Mouse (Mus musculus): ENCODE measurements around the gene Mea1. TPM values are rescaled to one million over a fixed set of nuclear protein-coding genes. Genes with fewer than 3 reads are reported as not detected.

Gene Mea1
- total and polyA plus RNA-seq, 2 experiments from 2014 or later = 124 to 280 TPM

DNA sequence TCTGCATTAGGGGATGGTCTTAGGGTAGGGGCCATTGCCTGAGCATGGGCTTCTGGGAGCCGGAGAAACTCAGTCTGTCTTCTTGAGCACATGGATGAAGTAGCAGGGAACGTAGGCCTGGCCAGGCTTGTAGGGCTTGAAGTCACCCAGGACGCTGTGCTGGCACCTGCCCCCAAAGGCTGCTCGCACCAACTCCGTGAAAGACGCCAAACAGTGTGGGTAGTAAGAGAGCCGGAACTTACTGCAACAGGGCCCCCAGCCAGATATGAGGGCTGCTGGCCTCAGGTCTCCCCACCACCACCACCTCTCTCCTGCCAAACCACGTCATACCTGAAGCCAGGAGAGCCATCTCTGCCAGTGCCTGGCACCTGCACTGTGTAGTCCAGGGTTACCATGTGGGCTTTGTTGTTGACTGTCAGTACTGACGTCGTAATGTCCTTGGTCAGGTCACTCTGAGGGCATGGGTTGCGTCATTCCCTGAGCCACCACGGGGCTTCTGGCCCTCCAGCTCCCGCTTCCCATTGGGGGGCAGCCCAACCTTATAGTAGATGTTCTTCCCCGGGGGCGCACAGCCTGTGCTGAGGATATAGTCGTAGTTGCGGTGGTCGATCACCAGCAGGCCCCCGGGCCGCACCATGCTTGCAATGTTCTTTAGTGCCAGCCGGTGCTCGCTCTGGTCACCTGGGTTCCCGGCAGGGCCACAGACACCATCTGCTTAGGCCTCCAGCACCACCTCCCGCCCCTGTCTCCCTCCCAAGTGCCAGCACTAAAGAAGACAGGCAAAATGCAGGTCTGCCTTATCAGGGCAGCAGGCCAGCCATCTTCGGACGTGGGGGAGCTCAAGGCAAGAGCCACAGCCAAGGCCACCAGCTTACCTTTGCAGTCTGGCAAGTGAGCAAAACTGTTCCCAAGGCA lies 47.4 kb downstream of the Mea1 start:
- H3K27ac ChIP-seq (ENCODE audit: low read depth, low read length) = no peak overlapping the region
- H3K4me2 ChIP-seq (ENCODE audit: low read depth) = no peak overlapping the region
- 0 out of 2 replicates have a peak, but pooled peaks cover 3% of the 10 kb centered on the region for H3K27me3 ChIP-seq (ENCODE audit: insufficient read depth, low read length)
- ATAC-seq (no peak), DNase-seq (no peak)
- H3K9me3 ChIP-seq (ENCODE audit: low read length) = no peaks in the 10 kb centered on the region
- WGBS = 91% methylated on average over 26 of the region's 26 CpGs
- no peak overlapping the region for H3K9ac ChIP-seq
- no peaks in the 10 kb centered on the region for H3K4me1 ChIP-seq (ENCODE audit: insufficient read depth)
- no peak overlapping the region for H3K4me3 ChIP-seq (ENCODE audit: low read depth, low read length)
- TF ChIP-seq CTCF (IDR thresholded peaks at IDR 0.05; ENCODE audit: low read depth) = no peak
- H3K36me3 ChIP-seq (ENCODE audit: insufficient read depth) = peaks cover 24% of the 10 kb centered on the region

- H3K27ac ChIP-seq (ENCODE audit: low read depth, low read length) = no peak overlapping the region
- WGBS = 92% methylated on average over 11 of the region's 11 CpGs
- no peak for TF ChIP-seq CTCF (IDR thresholded peaks at IDR 0.05; ENCODE audit: low read depth)
Measured at GRCm38 (mm10) chr17:46727271-46727670, 48.7 kb downstream of the Mea1 start.

DNA sequence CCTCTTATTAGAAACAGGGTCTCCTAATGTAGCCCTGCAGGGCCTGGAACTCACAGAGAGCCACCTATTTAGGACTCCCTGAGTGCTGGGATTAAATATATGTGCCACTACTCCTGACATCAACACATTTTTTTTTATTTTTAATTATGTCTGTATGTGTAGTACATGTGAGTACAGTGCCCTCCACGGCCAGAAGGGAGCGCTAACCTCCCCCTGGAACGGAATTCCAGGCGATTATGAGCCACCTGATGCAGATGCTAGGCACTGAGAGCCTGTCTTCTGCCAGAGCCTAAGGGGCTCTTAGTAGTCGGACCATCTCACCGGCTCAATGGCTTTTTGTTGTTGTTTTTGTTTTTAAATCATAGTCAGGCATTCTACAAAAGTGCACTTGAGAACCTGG lies 49.4 kb downstream of the Mea1 start:
- H3K4me1 ChIP-seq (ENCODE audit: insufficient read depth) = no peaks in the 10 kb centered on the region
- H3K4me3 ChIP-seq (ENCODE audit: low read depth, low read length) = no peak overlapping the region
- 0 out of 2 replicates have a peak, but pooled peaks cover 3% of the 10 kb centered on the region for H3K27me3 ChIP-seq (ENCODE audit: insufficient read depth, low read length)
- no peaks in the 10 kb centered on the region for H3K9me3 ChIP-seq (ENCODE audit: low read length)
- DNase-seq (no peak), ATAC-seq (no peak; the same call in 1 of the 2 replicates)
- 44% methylated on average over 6 of the region's 6 CpGs for WGBS
- H3K36me3 ChIP-seq (ENCODE audit: insufficient read depth) = peaks cover 18% of the 10 kb centered on the region
- H3K4me2 ChIP-seq (ENCODE audit: low read depth) = no peak overlapping the region
- peak; percentile 37 for TF ChIP-seq CTCF (IDR thresholded peaks at IDR 0.05; ENCODE audit: low read depth)
- no peak overlapping the region for H3K9ac ChIP-seq
- no peak overlapping the region for H3K27ac ChIP-seq (ENCODE audit: low read depth, low read length)

More at GRCm38 (mm10) chr17:46727271-46727670, 48.7 kb downstream of the Mea1 start:
- no peak overlapping the region for H3K4me2 ChIP-seq (ENCODE audit: low read depth)
- H3K4me1 ChIP-seq (ENCODE audit: insufficient read depth) = no peaks in the 10 kb centered on the region
- no peaks in the 10 kb centered on the region for H3K9me3 ChIP-seq (ENCODE audit: low read length)
- no peak overlapping the region for H3K4me3 ChIP-seq (ENCODE audit: low read depth, low read length)
- H3K9ac ChIP-seq = no peak overlapping the region
- DNase-seq (no peak), ATAC-seq (no peak)
- H3K36me3 ChIP-seq (ENCODE audit: insufficient read depth) = peaks cover 18% of the 10 kb centered on the region
- 0 out of 2 replicates have a peak, but pooled peaks cover 3% of the 10 kb centered on the region for H3K27me3 ChIP-seq (ENCODE audit: insufficient read depth, low read length)

GRCm38 (mm10) chr17:46728496-46728895 lies 49.9 kb downstream of the Mea1 start:
- Histone ChIP-seq H3K9ac (no peak overlapping the region), H3K4me2 (ENCODE audit: low read depth) (no peak overlapping the region), H3K4me1 (ENCODE audit: insufficient read depth) (no peaks in the 10 kb centered on the region), H3K9me3 (ENCODE audit: low read length) (no peaks in the 10 kb centered on the region), H3K27ac (ENCODE audit: low read depth, low read length) (no peak overlapping the region), H3K4me3 (ENCODE audit: low read depth, low read length) (no peak overlapping the region), H3K27me3 (ENCODE audit: insufficient read depth, low read length) (0 out of 2 replicates have a peak, but pooled peaks cover 3% of the 10 kb centered on the region), H3K36me3 (ENCODE audit: insufficient read depth) (peaks cover 15% of the 10 kb centered on the region)
- 58% methylated on average over 11 of the region's 11 CpGs for WGBS
- DNase-seq (no peak), ATAC-seq (no peak)
- TF ChIP-seq CTCF (IDR thresholded peaks at IDR 0.05; ENCODE audit: low read depth) = no peak

DNA sequence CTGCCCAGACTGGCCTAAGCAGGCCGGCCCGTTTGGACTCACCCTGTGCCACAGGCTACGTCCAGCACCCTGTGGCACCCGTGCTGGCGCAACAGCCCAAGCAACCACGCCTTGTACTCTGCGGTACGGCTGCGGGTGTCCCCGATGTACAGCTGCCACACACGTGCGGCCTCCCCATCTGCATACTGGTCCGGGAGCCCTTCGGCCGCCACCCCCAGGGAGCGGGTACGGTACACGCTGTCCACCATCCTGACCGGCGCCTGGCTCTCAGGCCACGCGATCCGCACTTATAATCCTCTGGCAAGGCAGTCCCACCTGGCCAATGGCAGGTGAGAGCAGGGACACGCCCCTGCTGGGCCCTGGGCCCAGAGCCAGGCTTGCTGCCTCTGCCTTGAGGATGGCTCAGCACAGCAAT lies 50.3 kb downstream of the Mea1 start, which contains the start of gene Gnmt:
Gnmt (minus strand) TSS at position 265 of the 415 bp plus-strand sequence.
- DNase-seq = no peak
- Histone ChIP-seq H3K4me1 (ENCODE audit: insufficient read depth) (no peaks in the 10 kb centered on the region), H3K4me3 (ENCODE audit: low read depth, low read length) (no peak within 1 kb of the TSS), H3K9ac (no peak within 1 kb of the TSS), H3K4me2 (ENCODE audit: low read depth) (no peak within 1 kb of the TSS), H3K27me3 (ENCODE audit: insufficient read depth, low read length) (0 out of 2 replicates have a peak, but pooled peaks cover 3% of the 10 kb centered on the region), H3K9me3 (ENCODE audit: low read length) (no peaks in the 10 kb centered on the region), H3K36me3 (ENCODE audit: insufficient read depth) (peaks cover 11% of the 10 kb centered on the region), H3K27ac (ENCODE audit: low read depth, low read length) (no peak within 1 kb of the TSS)
- ATAC-seq = no peak
- 22% methylated on average over 24 of the region's 24 CpGs for WGBS
- no peak for TF ChIP-seq CTCF (IDR thresholded peaks at IDR 0.05; ENCODE audit: low read depth)

Other genes starting within 250 kb of the Mea1 start
- 0.52 and 1.1 TPM in 2 replicates for gene Crip3, start 249.9 kb upstream of the Mea1 start, total RNA-seq (2014; rRNA removed)
- 2.8 and 4.3 TPM in 2 replicates for gene Crip3, start 249.9 kb upstream of the Mea1 start, polyA plus RNA-seq (2015; fragmentation: Nextera tagmentation; extraction: Ambion mirVana)
- gene Slc22a7, start 240.3 kb upstream of the Mea1 start, total RNA-seq (2014; rRNA removed) = 0.24 TPM in 1 of 2 replicates, not detected in the other
- 0.11 and 0.13 TPM in 2 replicates for gene Slc22a7, start 240.3 kb upstream of the Mea1 start, polyA plus RNA-seq (2015; fragmentation: Nextera tagmentation; extraction: Ambion mirVana)
- 32.3 and 36.5 TPM in 2 replicates for gene Ttbk1, start 191.1 kb upstream of the Mea1 start, total RNA-seq (2014; rRNA removed)
- 4.2 and 5.6 TPM in 2 replicates for gene Ttbk1, start 191.1 kb upstream of the Mea1 start, polyA plus RNA-seq (2015; fragmentation: Nextera tagmentation; extraction: Ambion mirVana)
- 5.9 and 6.1 TPM in 2 replicates for gene Dnph1, start 182.1 kb upstream of the Mea1 start, total RNA-seq (2014; rRNA removed)
- gene Dnph1, start 182.1 kb upstream of the Mea1 start, polyA plus RNA-seq (2015; fragmentation: Nextera tagmentation; extraction: Ambion mirVana) = 14.9 and 16.1 TPM in 2 replicates
- gene Cul9, start 132.4 kb upstream of the Mea1 start, total RNA-seq (2014; rRNA removed) = 31.9 and 44.4 TPM in 2 replicates
- gene Cul9, start 132.4 kb upstream of the Mea1 start, polyA plus RNA-seq (2015; fragmentation: Nextera tagmentation; extraction: Ambion mirVana) = 9.7 and 13.7 TPM in 2 replicates
- gene Srf, start 122.6 kb upstream of the Mea1 start, total RNA-seq (2014; rRNA removed) = 47.2 and 57.0 TPM in 2 replicates
- 2.3 and 2.4 TPM in 2 replicates for gene Srf, start 122.6 kb upstream of the Mea1 start, polyA plus RNA-seq (2015; fragmentation: Nextera tagmentation; extraction: Ambion mirVana)
- 42.4 and 56.6 TPM in 2 replicates for gene Ptk7, start 49.3 kb upstream of the Mea1 start, total RNA-seq (2014; rRNA removed)
- 18.9 and 19.7 TPM in 2 replicates for gene Ptk7, start 49.3 kb upstream of the Mea1 start, polyA plus RNA-seq (2015; fragmentation: Nextera tagmentation; extraction: Ambion mirVana)
- gene Klc4, start 32.8 kb upstream of the Mea1 start, total RNA-seq (2014; rRNA removed) = 31.2 and 32.7 TPM in 2 replicates
- gene Klc4, start 32.8 kb upstream of the Mea1 start, polyA plus RNA-seq (2015; fragmentation: Nextera tagmentation; extraction: Ambion mirVana) = 20.3 and 21.3 TPM in 2 replicates
- 51.4 and 62.9 TPM in 2 replicates for gene Mrpl2, start 32.6 kb upstream of the Mea1 start, total RNA-seq (2014; rRNA removed)
- 96.2 and 111 TPM in 2 replicates for gene Mrpl2, start 32.6 kb upstream of the Mea1 start, polyA plus RNA-seq (2015; fragmentation: Nextera tagmentation; extraction: Ambion mirVana)
- 77.0 and 89.9 TPM in 2 replicates for gene Cul7, start 28.5 kb upstream of the Mea1 start, total RNA-seq (2014; rRNA removed)
- 20.6 and 24.0 TPM in 2 replicates for gene Cul7, start 28.5 kb upstream of the Mea1 start, polyA plus RNA-seq (2015; fragmentation: Nextera tagmentation; extraction: Ambion mirVana)
- gene Rrp36, start 4.4 kb upstream of the Mea1 start, total RNA-seq (2014; rRNA removed) = 29.7 and 31.1 TPM in 2 replicates
- gene Rrp36, start 4.4 kb upstream of the Mea1 start, polyA plus RNA-seq (2015; fragmentation: Nextera tagmentation; extraction: Ambion mirVana) = 39.4 and 52.1 TPM in 2 replicates
- 71.1 and 77.3 TPM in 2 replicates for gene Klhdc3, start 2.1 kb downstream of the Mea1 start, total RNA-seq (2014; rRNA removed)
- gene Klhdc3, start 2.1 kb downstream of the Mea1 start, polyA plus RNA-seq (2015; fragmentation: Nextera tagmentation; extraction: Ambion mirVana) = 207 and 211 TPM in 2 replicates
- gene Ppp2r5d, start 26.3 kb downstream of the Mea1 start, total RNA-seq (2014; rRNA removed) = 90.5 and 103 TPM in 2 replicates
- 85.5 and 93.5 TPM in 2 replicates for gene Ppp2r5d, start 26.3 kb downstream of the Mea1 start, polyA plus RNA-seq (2015; fragmentation: Nextera tagmentation; extraction: Ambion mirVana)
- 36.5 and 37.9 TPM in 2 replicates for gene Pex6, start 32.7 kb downstream of the Mea1 start, total RNA-seq (2014; rRNA removed)
- 19.6 TPM in 2 replicates for gene Pex6, start 32.7 kb downstream of the Mea1 start, polyA plus RNA-seq (2015; fragmentation: Nextera tagmentation; extraction: Ambion mirVana)
- not detected in 2 replicates for gene Gnmt, start 50.4 kb downstream of the Mea1 start, total RNA-seq (2014; rRNA removed)
- 1.4 and 2.1 TPM in 2 replicates for gene Gnmt, start 50.4 kb downstream of the Mea1 start, polyA plus RNA-seq (2015; fragmentation: Nextera tagmentation; extraction: Ambion mirVana)
- gene Cnpy3, start 73.4 kb downstream of the Mea1 start, total RNA-seq (2014; rRNA removed) = 69.0 and 77.2 TPM in 2 replicates
- 68.2 and 69.5 TPM in 2 replicates for gene Cnpy3, start 73.4 kb downstream of the Mea1 start, polyA plus RNA-seq (2015; fragmentation: Nextera tagmentation; extraction: Ambion mirVana)
- gene Ptcra, start 84.9 kb downstream of the Mea1 start, total RNA-seq (2014; rRNA removed) = not detected in 2 replicates
- gene Ptcra, start 84.9 kb downstream of the Mea1 start, polyA plus RNA-seq (2015; fragmentation: Nextera tagmentation; extraction: Ambion mirVana) = 0.23 TPM in 1 of 2 replicates, not detected in the other
- gene 2310039H08Rik, start 93.8 kb downstream of the Mea1 start, total RNA-seq (2014; rRNA removed) = 39.8 and 42.7 TPM in 2 replicates
- gene 2310039H08Rik, start 93.8 kb downstream of the Mea1 start, polyA plus RNA-seq (2015; fragmentation: Nextera tagmentation; extraction: Ambion mirVana) = 67.1 and 88.8 TPM in 2 replicates
- 62.9 and 64.4 TPM in 2 replicates for gene Rpl7l1, start 103.9 kb downstream of the Mea1 start, total RNA-seq (2014; rRNA removed)
- 73.4 and 83.1 TPM in 2 replicates for gene Rpl7l1, start 103.9 kb downstream of the Mea1 start, polyA plus RNA-seq (2015; fragmentation: Nextera tagmentation; extraction: Ambion mirVana)
- 17.4 and 36.7 TPM in 2 replicates for gene Bicral, start 179.7 kb downstream of the Mea1 start, total RNA-seq (2014; rRNA removed)
- gene Bicral, start 179.7 kb downstream of the Mea1 start, polyA plus RNA-seq (2015; fragmentation: Nextera tagmentation; extraction: Ambion mirVana) = 3.8 and 6.7 TPM in 2 replicates
- gene Tbcc, start 211.9 kb downstream of the Mea1 start, total RNA-seq (2014; rRNA removed) = 46.2 and 63.4 TPM in 2 replicates
- 52.2 and 53.0 TPM in 2 replicates for gene Tbcc, start 211.9 kb downstream of the Mea1 start, polyA plus RNA-seq (2015; fragmentation: Nextera tagmentation; extraction: Ambion mirVana)
- gene Prph2, start 231.7 kb downstream of the Mea1 start, total RNA-seq (2014; rRNA removed) = 0.14 TPM in 1 of 2 replicates, not detected in the other
- gene Prph2, start 231.7 kb downstream of the Mea1 start, polyA plus RNA-seq (2015; fragmentation: Nextera tagmentation; extraction: Ambion mirVana) = not detected in 2 replicates